Mouse (Mus musculus) kidney, adult 11 months (tissue): ENCODE data around the gene Ccdc91.

Source experiments
- DNase-seq: peaks from one replicate; pipeline ENCODE4 v3.0.0; 2022

The Ccdc91 gene

GRCm38 (mm10) chr6:147574454-147575182 lies 99.0 kb downstream of the Ccdc91 start:
- DNase-seq, result no peak

GRCm38 (mm10) chr6:147575183-147575784 lies 99.7 kb downstream of the Ccdc91 start:
- DNase-seq, result no peak

- DNase-seq, result no peak
Measured at GRCm38 (mm10) chr6:147587675-147588074, 112.0 kb downstream of the Ccdc91 start.

- no peak for DNase-seq
Measured at GRCm38 (mm10) chr6:147606666-147607065, 131.0 kb downstream of the Ccdc91 start.

GRCm38 (mm10) chr6:147607613-147608012 lies 132.0 kb downstream of the Ccdc91 start:
- no peak for DNase-seq

- DNase-seq, result no peak
Measured at GRCm38 (mm10) chr6:147615306-147615705, 139.7 kb downstream of the Ccdc91 start.

- DNase-seq, result no peak
Measured at GRCm38 (mm10) chr6:147623142-147623541, 147.5 kb downstream of the Ccdc91 start.

GRCm38 (mm10) chr6:147636464-147636863 lies 160.8 kb downstream of the Ccdc91 start:
- no peak for DNase-seq

GRCm38 (mm10) chr6:147643875-147644274 lies 168.2 kb downstream of the Ccdc91 start:
- DNase-seq, result no peak

GRCm38 (mm10) chr6:147644391-147644790 lies 168.8 kb downstream of the Ccdc91 start:
- no peak for DNase-seq

- no peak for DNase-seq
Measured at GRCm38 (mm10) chr6:147646401-147646968, 170.9 kb downstream of the Ccdc91 start.

- no peak for DNase-seq
Measured at GRCm38 (mm10) chr6:147658025-147658424, 182.4 kb downstream of the Ccdc91 start.

- DNase-seq, result no peak
Measured at GRCm38 (mm10) chr6:147660718-147661117, 185.1 kb downstream of the Ccdc91 start.

- no peak for DNase-seq
Measured at GRCm38 (mm10) chr6:147661841-147662240, 186.2 kb downstream of the Ccdc91 start.

- no peak for DNase-seq
Measured at GRCm38 (mm10) chr6:147662610-147663009, 187.0 kb downstream of the Ccdc91 start.

- peak; percentile 13 for DNase-seq
Measured at GRCm38 (mm10) chr6:147664339-147664738, 188.7 kb downstream of the Ccdc91 start.

GRCm38 (mm10) chr6:147671366-147671765 lies 195.7 kb downstream of the Ccdc91 start:
- no peak for DNase-seq

- no peak for DNase-seq
Measured at GRCm38 (mm10) chr6:147672481-147672880, 196.9 kb downstream of the Ccdc91 start.

- DNase-seq, result no peak
Measured at GRCm38 (mm10) chr6:147675022-147675733, 199.6 kb downstream of the Ccdc91 start.

- DNase-seq, result no peak
Measured at GRCm38 (mm10) chr6:147676214-147676613, 200.6 kb downstream of the Ccdc91 start.
